Mouse (Mus musculus) brain, embryonic 18.5 days (tissue): ENCODE measurements around the gene Cutc.

ENCODE experiments used
- DNase-seq: peaks from one replicate; pipeline ENCODE4 v3.0.0-alpha.2; 2012; ENCODE audit warnings: low read depth, low spot score

Cutc gene

DNA sequence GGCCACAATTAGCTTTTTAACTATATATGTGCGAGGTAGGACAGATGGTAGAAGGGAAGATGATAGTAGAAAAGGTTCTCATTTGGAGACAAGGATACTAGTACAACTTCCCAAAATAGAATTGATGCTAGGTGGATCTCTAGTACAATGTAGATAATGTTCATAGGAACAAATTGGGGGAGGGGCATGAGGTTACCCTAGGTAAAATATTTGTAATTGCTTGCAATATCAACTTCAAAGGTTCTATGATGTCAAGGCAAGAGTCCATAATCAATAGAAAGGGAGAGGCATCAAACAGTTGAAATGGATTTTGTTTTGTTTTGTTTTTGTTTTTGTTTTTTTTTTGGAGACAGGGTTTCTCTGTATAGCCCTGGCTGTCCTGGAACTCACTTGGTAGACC lies 41.2 kb downstream of the Cutc start:
- DNase-seq, result no peak

DNA sequence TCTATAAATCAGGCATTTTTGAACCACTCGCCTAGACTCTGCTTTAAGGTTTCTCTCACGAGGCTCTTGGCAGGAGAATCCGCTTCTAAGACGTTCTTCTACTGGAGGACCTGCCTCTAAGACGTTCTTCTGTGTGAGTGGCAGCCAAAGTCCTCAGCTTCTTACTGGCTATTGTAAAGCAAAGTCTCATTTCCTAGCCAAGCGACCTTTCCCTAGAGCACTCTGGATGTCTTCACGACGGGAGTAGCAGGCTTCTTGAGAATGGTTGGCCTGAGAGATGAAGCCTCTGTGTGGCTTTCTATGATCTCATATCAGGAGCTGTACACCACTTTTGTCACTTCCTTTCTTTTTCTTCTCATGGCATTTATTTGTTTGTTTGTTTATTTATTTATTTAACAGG lies 42.7 kb downstream of the Cutc start:
- DNase-seq, result no peak

DNA sequence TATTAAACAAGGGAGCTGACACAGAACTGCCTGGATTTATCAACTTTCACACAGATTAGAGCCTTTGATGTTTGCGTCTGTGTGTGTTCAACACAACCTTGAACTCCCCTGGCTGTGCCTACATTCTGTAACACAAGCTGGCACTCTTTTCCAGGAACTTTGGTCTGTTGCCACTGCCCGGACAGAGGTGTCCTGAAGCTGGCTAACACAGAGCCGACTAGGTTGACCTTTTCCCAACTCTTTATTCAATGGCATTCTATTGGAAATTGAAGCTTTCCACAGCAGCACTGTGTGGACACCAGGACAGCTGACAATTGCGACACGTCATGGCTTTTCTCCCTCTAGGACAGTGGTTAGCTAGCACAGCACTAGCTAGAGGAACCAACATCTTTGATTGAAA lies 44.4 kb downstream of the Cutc start:
- no peak for DNase-seq

DNA sequence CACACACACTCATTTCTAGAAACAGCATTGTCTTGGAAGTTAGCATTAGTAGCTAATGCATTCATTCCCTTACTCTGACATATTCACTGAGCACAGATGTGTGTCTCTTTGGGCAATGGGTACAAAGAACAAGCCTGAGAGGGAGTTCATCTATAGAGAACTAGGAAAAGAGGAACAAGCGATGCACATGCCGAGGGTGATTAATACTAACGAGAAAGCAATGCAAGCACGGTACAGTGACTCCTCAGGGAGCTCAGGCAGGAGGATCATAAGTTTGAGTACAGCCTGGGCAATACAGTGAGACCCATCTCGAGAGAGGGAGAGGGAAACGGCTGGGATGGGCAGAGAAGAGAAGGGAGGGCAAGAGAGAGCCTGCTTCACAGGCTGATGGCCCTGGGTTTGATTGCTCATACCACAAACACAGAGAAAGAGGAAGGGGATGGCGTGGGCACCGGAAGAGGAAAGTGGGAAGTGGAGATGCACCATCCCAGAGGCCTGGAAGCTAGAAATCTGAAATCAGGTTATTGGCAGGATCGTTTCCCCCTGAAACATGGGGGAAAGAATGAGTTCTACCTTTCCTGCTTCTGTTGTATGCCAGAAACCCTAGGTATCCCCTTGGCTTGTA lies 48.7 kb downstream of the Cutc start:
- DNase-seq, result no peak

DNA sequence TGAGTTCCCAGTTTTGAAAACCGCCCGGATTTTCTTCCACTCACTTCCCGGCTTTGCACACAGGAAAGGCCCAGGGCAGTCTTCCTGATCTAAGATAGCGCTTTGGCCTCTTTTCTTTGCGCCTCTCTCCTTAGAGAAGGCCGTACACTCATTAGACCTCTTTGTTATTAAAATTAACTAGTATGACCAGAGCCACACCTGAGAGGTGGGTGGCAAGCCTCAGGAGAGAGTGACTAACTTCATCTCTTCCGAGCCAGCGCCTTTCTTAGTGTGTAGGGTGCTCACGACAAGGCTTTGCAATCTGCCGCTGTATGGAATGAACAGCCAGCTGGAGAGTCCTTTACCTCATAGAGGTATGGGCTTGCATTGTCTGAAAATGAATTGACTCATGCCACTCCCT lies 51.1 kb downstream of the Cutc start:
- no peak for DNase-seq

DNA sequence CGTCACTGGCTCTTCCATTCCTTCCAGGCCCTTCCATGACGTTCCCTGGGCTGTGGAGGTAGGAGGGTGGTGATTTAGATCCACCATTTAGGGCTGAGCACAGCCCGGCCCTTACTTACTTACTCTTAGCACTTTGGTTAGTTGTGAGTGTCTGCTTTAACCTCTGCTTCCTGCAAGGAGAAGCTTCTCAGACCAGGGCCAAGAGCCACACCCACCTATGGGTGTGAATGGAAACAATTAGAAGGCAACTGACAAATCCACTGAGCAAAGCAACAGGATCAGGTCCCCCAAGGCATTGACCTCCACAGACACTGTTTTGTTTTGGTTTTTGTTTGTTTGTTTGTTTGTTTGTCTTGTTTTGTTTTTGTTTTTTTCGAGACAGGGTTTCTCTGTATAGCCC lies 56.5 kb downstream of the Cutc start:
- no peak for DNase-seq

DNA sequence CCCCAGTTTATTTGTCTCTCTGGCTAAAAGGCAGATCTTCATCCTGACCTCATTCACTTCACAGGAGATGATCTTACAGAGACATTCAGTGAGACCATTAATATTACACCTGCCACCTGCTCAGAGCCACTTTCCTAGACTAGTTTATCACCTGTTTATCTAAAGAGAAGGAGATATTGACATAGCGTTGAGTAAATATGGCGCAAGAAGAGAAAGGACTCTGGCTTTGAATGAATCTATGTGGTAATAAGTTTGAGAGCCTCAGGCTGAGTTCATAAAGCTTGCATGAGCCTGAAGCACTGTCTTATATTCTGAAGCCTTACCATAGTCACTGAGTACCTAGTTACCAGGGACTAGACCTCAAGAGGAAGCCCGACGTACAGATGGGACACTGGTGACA lies 58.6 kb downstream of the Cutc start:
- DNase-seq, result no peak

DNA sequence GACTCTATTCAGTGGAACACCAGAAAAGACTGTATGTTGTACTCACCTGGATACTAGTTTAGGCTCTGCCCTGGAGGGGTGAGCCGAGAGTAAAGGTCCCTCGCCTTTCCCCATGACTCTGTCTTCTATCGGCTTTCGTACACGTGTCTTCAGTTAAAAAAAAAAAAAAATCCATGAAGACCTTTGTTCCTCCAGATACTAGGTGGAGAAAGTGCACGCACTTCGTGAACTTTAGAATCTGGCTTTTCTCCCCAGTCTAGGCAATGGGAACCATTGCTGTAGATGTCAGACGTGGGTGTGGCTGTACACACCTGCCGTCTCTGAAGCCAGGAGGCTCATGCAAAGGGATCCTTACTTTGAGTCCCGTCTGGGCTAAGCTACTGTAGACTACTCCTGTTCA lies 60.5 kb downstream of the Cutc start:
- no peak for DNase-seq

DNA sequence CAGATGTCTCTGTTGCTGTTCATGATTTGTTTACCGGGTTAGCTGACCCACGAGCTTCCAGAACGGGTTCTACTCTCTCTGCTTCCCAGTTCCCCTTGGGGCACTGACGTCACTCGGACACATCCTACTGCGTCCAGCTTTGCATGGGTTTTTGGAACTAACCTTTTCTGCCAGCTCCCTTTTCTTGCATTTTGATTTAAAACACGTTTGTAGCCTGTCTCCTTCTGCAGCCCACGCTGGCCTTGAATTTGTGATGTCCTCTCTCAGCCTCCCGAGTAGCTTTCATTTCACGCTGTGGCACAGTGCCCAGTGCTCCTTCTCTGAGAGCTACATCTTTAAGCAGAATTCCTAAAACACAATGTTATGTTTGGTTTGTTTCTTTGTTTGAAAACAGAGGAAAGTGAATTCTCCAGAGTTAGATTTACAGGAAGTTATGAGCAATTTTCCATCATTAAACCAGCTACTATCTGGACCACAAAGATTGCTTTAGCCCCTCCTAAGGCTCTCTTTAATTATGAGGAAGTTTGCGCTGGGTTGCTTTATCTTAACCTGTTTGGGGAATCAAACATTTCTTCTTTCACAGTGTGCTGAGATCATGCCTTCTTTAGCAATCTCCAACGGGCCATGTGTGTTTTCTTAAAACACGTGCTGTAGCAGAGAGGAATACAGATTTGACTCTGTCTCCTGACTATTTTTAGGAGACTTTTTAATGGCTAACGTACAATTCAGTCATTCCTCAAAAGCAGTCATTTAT lies 63.0 kb downstream of the Cutc start:
- no peak for DNase-seq
